Mouse (Mus musculus) erythroid progenitor cell, adult 5-6 weeks (primary cell): ENCODE measurements around the gene Npy4r. TPM values are rescaled to one million over a fixed set of nuclear protein-coding genes. Genes with fewer than 3 reads are reported as not detected.

Source experiments
- ATAC-seq: replicated peaks from 2 replicates; pipeline ENCODE4 v1.8.0; 2016; ENCODE audit warnings: moderate number of reproducible peaks, mild to moderate bottlenecking, moderate TSS enrichment, inconsistent platforms; ENCODE audit not compliant: poor library complexity, low FRiP score, severe bottlenecking
- total RNA-seq, 2 experiments: library from RNA; stranded (forward) in 1 of 2; stranded (reverse) in 1 of 2; fragments of 150-400 nt in 1 of 2; fragments of 186-747, 209-891 nt in 1 of 2; gene quantifications; 2 replicates each; pipeline versions ENCODE4 v1.2.3 to v1.2.4; 2015 to 2017; ENCODE audit warnings: low replicate concordance in 2 of 2

Gene Npy4r
- total RNA-seq, 2 experiments from 2014 or later: not detected

DNA sequence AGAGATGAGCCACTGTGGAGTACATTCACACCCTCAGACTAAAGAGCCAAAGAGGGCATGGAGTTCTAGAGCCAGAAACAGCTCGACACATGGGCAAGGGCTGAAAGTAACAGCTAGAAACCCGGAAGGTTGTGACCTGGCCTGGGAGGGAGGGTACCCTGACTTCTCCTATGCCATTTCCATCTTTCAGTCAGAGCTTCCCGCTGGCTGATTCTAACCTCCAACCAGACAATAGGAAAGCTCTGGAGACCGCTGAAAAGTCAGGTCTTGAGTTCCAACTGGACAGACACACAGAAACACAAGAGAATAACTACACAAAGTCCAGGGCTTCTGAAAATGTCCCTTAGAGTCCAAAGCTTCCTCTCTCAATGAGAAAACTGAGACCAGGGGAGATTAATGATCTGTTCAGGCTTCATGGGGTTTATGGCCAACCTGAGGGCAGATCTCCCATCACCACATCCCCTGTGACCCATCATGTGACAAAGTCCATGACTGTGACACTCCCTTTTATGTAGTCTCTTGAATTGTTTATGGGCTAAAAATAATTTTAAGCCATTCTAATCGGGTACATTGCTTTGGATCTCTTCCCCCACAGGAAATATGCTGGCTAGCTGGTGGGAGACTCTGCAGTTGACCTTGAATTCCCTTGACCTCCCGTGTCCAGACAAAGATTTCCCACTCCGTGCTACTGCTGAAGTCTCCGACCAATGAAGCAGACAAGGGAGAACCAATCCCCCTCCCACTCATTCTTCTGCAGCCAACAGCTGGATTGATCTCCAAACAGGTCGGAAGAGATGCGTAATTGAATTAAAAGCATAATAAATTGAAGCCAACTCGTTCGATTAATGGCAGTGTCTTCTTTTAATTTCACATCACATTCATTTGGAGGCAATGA, 32.0 kb downstream of the Npy4r start:
- ATAC-seq: no peak

DNA sequence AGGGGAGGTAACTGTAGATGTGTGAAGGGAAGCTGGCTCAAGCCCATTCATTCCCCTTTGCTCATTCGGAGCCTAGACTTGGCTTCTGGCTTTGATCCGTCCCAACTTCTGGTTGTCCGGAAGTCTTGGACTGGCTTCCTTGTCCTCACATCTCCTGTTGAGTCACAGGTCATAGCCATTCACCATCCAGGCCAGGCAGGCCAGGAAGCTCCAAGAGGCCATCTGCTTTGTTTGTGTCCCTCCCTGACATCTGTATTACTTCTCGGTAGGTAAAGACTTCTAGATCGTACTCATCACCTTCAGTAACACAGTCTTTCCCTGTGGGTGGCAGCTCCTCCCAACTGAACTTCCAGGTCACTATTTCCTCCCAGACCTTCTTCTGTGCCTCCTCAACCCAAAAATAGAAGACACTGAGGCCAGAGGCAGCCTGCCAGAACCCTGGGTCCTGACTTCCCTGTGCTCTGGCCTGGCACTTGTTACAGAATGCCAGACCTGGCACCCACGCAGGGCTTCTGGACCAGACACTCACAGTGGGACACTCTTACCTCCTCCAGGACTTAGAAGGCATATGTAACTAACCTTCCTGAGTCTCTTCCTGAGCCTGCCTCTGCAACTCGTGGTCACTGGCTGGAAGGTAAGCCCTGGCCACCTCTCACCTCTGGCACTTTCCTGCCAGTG, 33.1 kb downstream of the Npy4r start:
- no peak for ATAC-seq

DNA sequence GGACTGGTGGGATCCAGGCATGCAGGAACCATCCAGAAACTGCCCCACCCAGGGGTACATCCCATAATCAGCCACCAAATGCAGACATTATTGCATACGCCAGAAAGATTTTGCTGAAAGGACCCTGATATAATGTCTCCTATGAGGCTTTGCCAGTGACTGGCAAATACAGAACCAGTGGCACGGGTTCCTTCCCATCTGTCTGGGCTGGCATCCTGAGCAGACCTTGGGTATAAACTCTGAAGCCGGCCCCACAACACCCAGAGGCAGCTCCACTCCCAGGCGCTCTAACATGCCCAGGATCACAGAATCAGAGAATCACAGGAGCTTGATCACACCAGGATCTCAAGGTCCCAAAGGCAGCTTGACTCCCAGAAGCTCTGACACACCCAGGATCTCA, 38.0 kb downstream of the Npy4r start:
- no peak for ATAC-seq

DNA sequence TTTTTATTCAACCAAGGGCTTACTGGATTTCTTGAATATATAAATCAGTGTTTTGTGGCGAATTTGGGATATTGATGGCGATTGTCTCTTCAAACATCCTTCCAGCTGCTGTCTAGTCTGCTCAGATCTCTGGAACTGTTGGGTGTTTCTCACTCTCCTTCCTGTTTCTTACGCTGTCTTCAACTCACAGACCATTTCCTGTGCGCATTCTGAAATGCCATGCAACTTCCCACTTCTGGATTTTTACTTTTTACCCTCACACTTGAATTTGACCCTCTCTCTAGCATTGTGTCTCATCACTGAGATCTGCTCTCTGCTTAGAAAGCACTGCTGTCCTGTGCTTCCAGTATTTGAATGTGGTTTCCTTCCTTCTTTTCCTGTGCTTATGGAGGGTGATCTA, 44.7 kb downstream of the Npy4r start:
- no peak for ATAC-seq

DNA sequence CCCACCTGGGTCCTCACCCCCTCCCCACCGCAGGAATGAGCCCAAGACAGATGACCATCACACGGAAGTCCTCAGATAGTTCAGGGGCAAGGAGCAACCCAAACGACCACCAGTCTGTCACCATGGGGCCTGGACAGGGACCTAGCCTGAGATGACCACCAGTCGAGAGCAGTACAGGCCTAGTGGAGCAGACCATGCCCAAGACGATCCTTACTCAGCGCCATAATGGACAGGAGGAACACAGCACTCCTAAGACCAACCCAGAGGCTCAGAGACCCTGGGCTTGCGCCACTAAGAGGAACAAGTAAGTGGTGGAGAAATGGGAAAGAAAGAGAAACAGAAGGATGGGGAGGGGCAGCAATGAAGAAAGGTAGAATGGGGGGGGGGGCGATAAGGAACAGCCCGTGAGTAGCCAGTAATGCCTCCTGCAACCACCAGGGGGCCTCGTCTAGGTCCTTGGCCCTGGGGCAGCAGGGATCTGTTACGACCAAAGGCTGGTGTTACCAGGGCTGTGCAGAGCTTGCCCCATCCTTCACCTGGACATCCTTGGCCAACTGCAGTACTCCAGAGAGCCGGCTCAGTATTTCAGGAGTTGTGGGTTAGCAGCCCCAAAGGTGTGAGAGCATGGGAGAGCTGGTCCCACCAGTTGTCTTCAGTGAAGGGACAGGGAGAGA, 45.8 kb downstream of the Npy4r start:
- no peak for ATAC-seq

DNA sequence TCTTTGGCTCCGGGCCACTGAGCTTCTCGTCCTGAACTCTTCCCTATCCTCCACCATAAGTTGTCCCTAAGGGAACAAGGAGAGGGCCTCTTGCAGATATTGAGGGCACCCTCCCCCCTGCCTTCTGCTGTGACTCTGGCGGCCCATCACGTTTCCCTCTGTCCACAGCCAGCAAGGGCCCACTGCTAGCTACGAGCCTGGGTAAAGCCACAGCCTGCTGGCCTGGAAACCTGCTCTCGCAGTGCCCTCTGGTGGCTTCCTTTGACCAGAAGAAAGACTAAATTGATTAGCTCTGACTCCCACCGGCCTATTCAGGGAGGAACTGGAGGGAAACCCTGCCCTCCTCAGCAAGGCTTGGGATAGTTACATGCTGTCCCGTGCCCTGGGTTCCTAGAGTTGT, 47.4 kb downstream of the Npy4r start:
- ATAC-seq: no peak

DNA sequence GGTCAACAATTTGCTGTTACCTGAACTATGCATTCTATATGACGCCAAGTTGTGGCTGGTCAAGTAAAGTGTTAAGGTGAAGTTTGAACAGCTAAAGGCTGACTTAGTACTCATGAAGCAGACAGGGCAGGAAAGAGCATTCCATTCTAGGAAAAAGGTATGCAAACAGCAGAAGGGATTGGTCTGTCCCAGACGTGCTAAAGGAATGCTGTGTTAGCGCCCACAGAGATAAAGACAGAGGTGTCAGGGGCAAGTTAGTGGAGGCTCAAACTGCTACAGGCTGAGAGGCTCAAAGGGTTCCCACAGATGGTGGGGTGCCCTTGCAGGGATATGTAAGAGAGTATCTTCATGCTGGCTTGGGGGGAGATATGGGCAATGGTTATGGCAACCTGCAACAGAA, 48.4 kb downstream of the Npy4r start:
- ATAC-seq: no peak

DNA sequence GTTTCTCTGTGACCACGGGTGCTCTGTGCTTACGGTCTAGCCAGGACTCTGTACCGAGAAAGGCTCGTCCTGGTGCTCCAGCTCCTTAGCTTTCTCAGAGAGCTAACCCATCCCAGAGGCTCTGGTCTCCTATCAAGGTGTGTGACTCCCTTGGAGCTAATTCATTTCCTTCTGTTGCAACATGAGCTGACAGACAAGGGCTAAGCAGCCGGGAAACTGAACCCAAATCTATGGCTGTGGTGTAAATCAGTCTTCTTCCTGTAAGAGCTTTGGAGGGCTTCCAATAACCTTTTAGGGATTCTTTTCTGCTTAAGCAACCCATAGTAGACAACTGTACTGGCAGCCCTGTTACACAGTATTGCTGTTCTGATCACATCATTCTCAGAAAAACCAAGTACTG, 49.7 kb downstream of the Npy4r start, which contains the start of gene A630023A22Rik:
TSS of gene A630023A22Rik (minus strand) at position 154 of the 400 bp plus-strand sequence.
- no peak for ATAC-seq

DNA sequence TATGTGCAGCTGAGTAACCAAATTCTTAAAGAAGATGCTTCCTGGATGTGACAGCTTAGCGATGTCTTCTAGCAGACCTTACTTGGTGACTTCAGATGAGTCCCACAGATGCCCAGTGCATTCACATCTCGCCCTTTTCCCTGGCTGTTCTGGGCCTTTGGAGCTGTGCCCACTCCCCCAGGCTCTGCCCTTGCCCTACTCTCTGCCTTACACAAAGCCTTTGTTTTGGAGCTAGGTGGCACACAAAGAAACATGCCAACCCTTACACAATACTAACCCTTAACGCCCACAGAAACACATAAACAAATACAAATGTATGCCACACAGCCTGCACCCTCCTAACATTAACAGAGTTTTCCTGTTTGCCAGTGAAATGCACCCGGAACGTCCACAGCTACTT, 56.1 kb downstream of the Npy4r start:
- no peak for ATAC-seq

Other genes with a start within 250 kb of the Npy4r start
- gene Gdf10, start 228.9 kb downstream of the Npy4r start, total RNA-seq (2015; ENCODE audit: low replicate concordance): not detected in 2 replicates
- gene Gdf10, start 228.9 kb downstream of the Npy4r start, total RNA-seq (2017; ENCODE audit: low replicate concordance): not detected in 2 replicates
- not detected in 2 replicates for gene Gdf2, start 211.4 kb downstream of the Npy4r start, total RNA-seq (2015; ENCODE audit: low replicate concordance)
- gene Gdf2, start 211.4 kb downstream of the Npy4r start, total RNA-seq (2017; ENCODE audit: low replicate concordance): not detected in 2 replicates
- not detected in 2 replicates for gene Rbp3, start 198.5 kb downstream of the Npy4r start, total RNA-seq (2015; ENCODE audit: low replicate concordance)
- not detected in 2 replicates for gene Rbp3, start 198.5 kb downstream of the Npy4r start, total RNA-seq (2017; ENCODE audit: low replicate concordance)
- 0.84 TPM in 1 of 2 replicates, not detected in the other for gene Zfp488, start 173.7 kb downstream of the Npy4r start, total RNA-seq (2015; ENCODE audit: low replicate concordance)
- not detected in 2 replicates for gene Zfp488, start 173.7 kb downstream of the Npy4r start, total RNA-seq (2017; ENCODE audit: low replicate concordance)
- not detected in 2 replicates for gene Gm30083, start 137.3 kb downstream of the Npy4r start, total RNA-seq (2015; ENCODE audit: low replicate concordance)
- not detected in 2 replicates for gene Gm30083, start 137.3 kb downstream of the Npy4r start, total RNA-seq (2017; ENCODE audit: low replicate concordance)
- gene Gm5460, start 135.7 kb downstream of the Npy4r start, total RNA-seq (2015; ENCODE audit: low replicate concordance): not detected in 2 replicates
- not detected in 2 replicates for gene Gm5460, start 135.7 kb downstream of the Npy4r start, total RNA-seq (2017; ENCODE audit: low replicate concordance)
- not detected in 2 replicates for gene Antxrl, start 99.8 kb downstream of the Npy4r start, total RNA-seq (2015; ENCODE audit: low replicate concordance)
- not detected in 2 replicates for gene Antxrl, start 99.8 kb downstream of the Npy4r start, total RNA-seq (2017; ENCODE audit: low replicate concordance)
- gene Anxa8, start 66.5 kb downstream of the Npy4r start, total RNA-seq (2015; ENCODE audit: low replicate concordance): not detected in 2 replicates
- not detected in 2 replicates for gene Anxa8, start 66.5 kb downstream of the Npy4r start, total RNA-seq (2017; ENCODE audit: low replicate concordance)
- not detected in 2 replicates for gene A630023A22Rik, start 49.7 kb downstream of the Npy4r start, total RNA-seq (2015; ENCODE audit: low replicate concordance)
- not detected in 2 replicates for gene A630023A22Rik, start 49.7 kb downstream of the Npy4r start, total RNA-seq (2017; ENCODE audit: low replicate concordance)
- not detected in 2 replicates for gene Gprin2, start 49.2 kb upstream of the Npy4r start, total RNA-seq (2015; ENCODE audit: low replicate concordance)
- gene Gprin2, start 49.2 kb upstream of the Npy4r start, total RNA-seq (2017; ENCODE audit: low replicate concordance): not detected in 2 replicates
- not detected in 2 replicates for gene Syt15, start 67.1 kb upstream of the Npy4r start, total RNA-seq (2015; ENCODE audit: low replicate concordance)
- gene Syt15, start 67.1 kb upstream of the Npy4r start, total RNA-seq (2017; ENCODE audit: low replicate concordance): not detected in 2 replicates
- gene Shld2, start 158.0 kb upstream of the Npy4r start, total RNA-seq (2015; ENCODE audit: low replicate concordance): 0.42 and 6.5 TPM in 2 replicates
- 0.83 and 6.9 TPM in 2 replicates for gene Shld2, start 158.0 kb upstream of the Npy4r start, total RNA-seq (2017; ENCODE audit: low replicate concordance)
- 38.6 and 46.5 TPM in 2 replicates for gene Glud1, start 158.2 kb upstream of the Npy4r start, total RNA-seq (2015; ENCODE audit: low replicate concordance)
- gene Glud1, start 158.2 kb upstream of the Npy4r start, total RNA-seq (2017; ENCODE audit: low replicate concordance): 16.0 and 21.9 TPM in 2 replicates
- not detected in 2 replicates for gene Fam25c, start 202.9 kb upstream of the Npy4r start, total RNA-seq (2015; ENCODE audit: low replicate concordance)
- not detected in 2 replicates for gene Fam25c, start 202.9 kb upstream of the Npy4r start, total RNA-seq (2017; ENCODE audit: low replicate concordance)
- not detected in 2 replicates for gene Sncg, start 222.3 kb upstream of the Npy4r start, total RNA-seq (2015; ENCODE audit: low replicate concordance)
- gene Sncg, start 222.3 kb upstream of the Npy4r start, total RNA-seq (2017; ENCODE audit: low replicate concordance): not detected in 2 replicates
- gene Mmrn2, start 223.0 kb upstream of the Npy4r start, total RNA-seq (2015; ENCODE audit: low replicate concordance): not detected in 2 replicates
- 0.26 TPM in 1 of 2 replicates, not detected in the other for gene Mmrn2, start 223.0 kb upstream of the Npy4r start, total RNA-seq (2017; ENCODE audit: low replicate concordance)